Mouse (Mus musculus): ENCODE measurements around the gene Dagla. TPM values are rescaled to one million over a fixed set of nuclear protein-coding genes. Genes with fewer than 3 reads are reported as not detected.

Dagla gene
- polyA plus RNA-seq, 1 experiment: 1.8 TPM

GRCm38 (mm10) chr19:10326609-10327008, 21.9 kb upstream of the Dagla start:
- Histone ChIP-seq H3K4me3 (ENCODE audit: control insufficient read depth, low read depth, low read length) (no peak overlapping the region), H3K4me1 (ENCODE audit: control insufficient read depth, insufficient read depth, low read length) (no peaks in the 10 kb centered on the region; the same call in 1 of the 2 replicates), H3K27ac (ENCODE audit: control insufficient read depth, insufficient read depth, low read depth, low read length) (no peak overlapping the region), H3K27me3 (ENCODE audit: control insufficient read depth, insufficient read depth, low read length) (no peaks in the 10 kb centered on the region), H3K36me3 (ENCODE audit: control insufficient read depth, insufficient read depth, low read length) (no peaks in the 10 kb centered on the region)
- no peak for TF ChIP-seq CTCF (IDR thresholded peaks at IDR 0.05; ENCODE audit: control insufficient read depth, insufficient read depth, insufficient replicate concordance, low read depth, low read length)
- no peak for TF ChIP-seq POLR2A (IDR thresholded peaks at IDR 0.05; ENCODE audit: control insufficient read depth, low read depth, low read length)

DNA sequence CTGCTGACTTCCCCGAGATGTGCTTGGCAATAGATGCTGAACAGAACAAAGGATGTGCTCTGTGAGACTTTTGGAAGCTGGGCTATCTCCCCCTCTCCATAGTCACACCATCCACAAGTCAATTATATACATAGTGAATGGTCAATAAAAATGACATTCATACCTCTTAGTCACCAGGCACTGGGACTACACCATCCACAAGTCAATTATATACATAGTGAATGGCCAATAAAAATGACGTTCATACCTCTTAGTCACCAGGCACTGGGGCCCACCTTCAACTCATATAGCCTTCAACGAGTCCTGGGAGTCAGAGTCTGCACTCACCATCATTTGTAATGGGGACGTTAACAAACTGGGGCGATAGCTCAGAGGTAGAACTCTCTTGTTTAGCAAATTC, 19.2 kb upstream of the Dagla start:
- no peaks in the 10 kb centered on the region for H3K27me3 ChIP-seq (ENCODE audit: control insufficient read depth, insufficient read depth, low read length)
- TF ChIP-seq CTCF (IDR thresholded peaks at IDR 0.05; ENCODE audit: control insufficient read depth, insufficient read depth, insufficient replicate concordance, low read depth, low read length) (no peak), POLR2A (IDR thresholded peaks at IDR 0.05; ENCODE audit: control insufficient read depth, low read depth, low read length) (no peak)
- H3K4me1 ChIP-seq (ENCODE audit: control insufficient read depth, insufficient read depth, low read length): no peaks in the 10 kb centered on the region; the same call in 1 of the 2 replicates
- H3K36me3 ChIP-seq (ENCODE audit: control insufficient read depth, insufficient read depth, low read length): no peaks in the 10 kb centered on the region
- H3K27ac ChIP-seq (ENCODE audit: control insufficient read depth, insufficient read depth, low read depth, low read length): no peak overlapping the region
- no peak overlapping the region for H3K4me3 ChIP-seq (ENCODE audit: control insufficient read depth, low read depth, low read length)

DNA sequence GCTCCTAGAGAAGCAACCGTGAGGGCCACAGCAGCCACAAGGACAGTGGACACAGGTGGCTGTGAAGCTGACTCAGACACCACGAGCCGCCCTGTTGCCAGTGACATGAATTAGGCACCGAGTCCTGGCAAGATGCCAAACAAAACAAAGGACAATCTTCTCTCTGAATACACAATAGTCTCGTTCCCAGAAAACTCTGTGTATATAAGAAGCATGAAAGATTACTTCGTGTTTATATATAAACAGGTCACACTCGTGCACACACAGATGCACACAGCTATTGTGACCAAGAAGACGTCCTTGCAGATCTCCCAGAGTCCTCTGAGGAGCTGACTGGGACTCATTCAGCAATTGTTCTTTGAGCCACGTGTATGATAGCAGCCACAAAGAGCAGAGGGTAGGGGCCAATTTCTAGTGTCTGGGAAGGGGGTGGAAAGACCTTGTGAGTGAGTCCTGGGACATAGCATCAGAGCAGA, 18.7 kb upstream of the Dagla start:
- TF ChIP-seq POLR2A (IDR thresholded peaks at IDR 0.05; ENCODE audit: control insufficient read depth, low read depth, low read length) (no peak), CTCF (IDR thresholded peaks at IDR 0.05; ENCODE audit: control insufficient read depth, insufficient read depth, insufficient replicate concordance, low read depth, low read length) (no peak)
- Histone ChIP-seq H3K4me1 (ENCODE audit: control insufficient read depth, insufficient read depth, low read length) (no peaks in the 10 kb centered on the region; the same call in 1 of the 2 replicates), H3K27me3 (ENCODE audit: control insufficient read depth, insufficient read depth, low read length) (no peaks in the 10 kb centered on the region), H3K4me3 (ENCODE audit: control insufficient read depth, low read depth, low read length) (no peak overlapping the region), H3K27ac (ENCODE audit: control insufficient read depth, insufficient read depth, low read depth, low read length) (no peak overlapping the region), H3K36me3 (ENCODE audit: control insufficient read depth, insufficient read depth, low read length) (no peaks in the 10 kb centered on the region)

DNA sequence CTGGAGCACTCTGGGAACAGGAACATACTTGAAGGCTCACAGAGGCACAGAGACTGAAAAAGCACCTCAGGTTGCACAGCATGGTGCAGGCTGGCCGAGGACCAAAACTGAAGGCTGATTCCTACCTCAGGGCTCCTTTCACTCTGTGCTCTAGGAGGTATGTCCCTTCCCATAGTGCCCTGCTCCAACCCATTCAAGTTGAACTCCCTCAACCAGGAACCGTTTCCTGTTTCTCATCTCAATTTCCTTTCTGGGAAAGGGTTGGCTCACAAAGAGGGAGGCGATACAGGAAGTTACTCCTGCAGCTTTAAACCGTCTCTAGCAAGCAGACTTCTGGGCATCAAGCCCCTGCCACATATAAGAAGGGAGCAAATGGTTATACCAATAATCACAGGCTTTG, 13.1 kb upstream of the Dagla start:
- TF ChIP-seq POLR2A (IDR thresholded peaks at IDR 0.05; ENCODE audit: control insufficient read depth, low read depth, low read length): no peak
- no peak for TF ChIP-seq CTCF (IDR thresholded peaks at IDR 0.05; ENCODE audit: control insufficient read depth, insufficient read depth, insufficient replicate concordance, low read depth, low read length)

GRCm38 (mm10) chr19:10317358-10317757, 12.7 kb upstream of the Dagla start:
- Histone ChIP-seq H3K4me1 (ENCODE audit: control insufficient read depth, insufficient read depth, low read length) (no peaks in the 10 kb centered on the region), H3K27me3 (ENCODE audit: control insufficient read depth, insufficient read depth, low read length) (no peaks in the 10 kb centered on the region), H3K27ac (ENCODE audit: control insufficient read depth, insufficient read depth, low read depth, low read length) (no peak overlapping the region), H3K36me3 (ENCODE audit: control insufficient read depth, insufficient read depth, low read length) (no peaks in the 10 kb centered on the region), H3K4me3 (ENCODE audit: control insufficient read depth, low read depth, low read length) (no peak overlapping the region)
- TF ChIP-seq CTCF (IDR thresholded peaks at IDR 0.05; ENCODE audit: control insufficient read depth, insufficient read depth, insufficient replicate concordance, low read depth, low read length) (no peak), POLR2A (IDR thresholded peaks at IDR 0.05; ENCODE audit: control insufficient read depth, low read depth, low read length) (no peak)

More for the DNA sequence above, 13.1 kb upstream of the Dagla start:
- H3K4me1 ChIP-seq (ENCODE audit: control insufficient read depth, insufficient read depth, low read length): no peaks in the 10 kb centered on the region; the same call in 1 of the 2 replicates
- no peak overlapping the region for H3K4me3 ChIP-seq (ENCODE audit: control insufficient read depth, low read depth, low read length)
- no peaks in the 10 kb centered on the region for H3K27me3 ChIP-seq (ENCODE audit: control insufficient read depth, insufficient read depth, low read length)
- no peak overlapping the region for H3K27ac ChIP-seq (ENCODE audit: control insufficient read depth, insufficient read depth, low read depth, low read length)
- no peaks in the 10 kb centered on the region for H3K36me3 ChIP-seq (ENCODE audit: control insufficient read depth, insufficient read depth, low read length)

GRCm38 (mm10) chr19:10316956-10317355, 12.3 kb upstream of the Dagla start:
- H3K27ac ChIP-seq (ENCODE audit: control insufficient read depth, insufficient read depth, low read depth, low read length): no peak overlapping the region
- H3K4me3 ChIP-seq (ENCODE audit: control insufficient read depth, low read depth, low read length): no peak overlapping the region
- no peaks in the 10 kb centered on the region for H3K36me3 ChIP-seq (ENCODE audit: control insufficient read depth, insufficient read depth, low read length)
- no peaks in the 10 kb centered on the region for H3K4me1 ChIP-seq (ENCODE audit: control insufficient read depth, insufficient read depth, low read length)
- no peaks in the 10 kb centered on the region for H3K27me3 ChIP-seq (ENCODE audit: control insufficient read depth, insufficient read depth, low read length)
- TF ChIP-seq CTCF (IDR thresholded peaks at IDR 0.05; ENCODE audit: control insufficient read depth, insufficient read depth, insufficient replicate concordance, low read depth, low read length) (no peak), POLR2A (IDR thresholded peaks at IDR 0.05; ENCODE audit: control insufficient read depth, low read depth, low read length) (no peak)

GRCm38 (mm10) chr19:10312072-10312471, 7.4 kb upstream of the Dagla start:
- Histone ChIP-seq H3K4me3 (ENCODE audit: control insufficient read depth, low read depth, low read length) (no peak overlapping the region), H3K27me3 (ENCODE audit: control insufficient read depth, insufficient read depth, low read length) (no peaks in the 10 kb centered on the region), H3K4me1 (ENCODE audit: control insufficient read depth, insufficient read depth, low read length) (no peaks in the 10 kb centered on the region), H3K36me3 (ENCODE audit: control insufficient read depth, insufficient read depth, low read length) (no peaks in the 10 kb centered on the region), H3K27ac (ENCODE audit: control insufficient read depth, insufficient read depth, low read depth, low read length) (no peak overlapping the region)
- TF ChIP-seq POLR2A (IDR thresholded peaks at IDR 0.05; ENCODE audit: control insufficient read depth, low read depth, low read length) (no peak), CTCF (IDR thresholded peaks at IDR 0.05; ENCODE audit: control insufficient read depth, insufficient read depth, insufficient replicate concordance, low read depth, low read length) (no peak)

- TF ChIP-seq POLR2A (IDR thresholded peaks at IDR 0.05; ENCODE audit: control insufficient read depth, low read depth, low read length): no peak
- no peak for TF ChIP-seq CTCF (IDR thresholded peaks at IDR 0.05; ENCODE audit: control insufficient read depth, insufficient read depth, insufficient replicate concordance, low read depth, low read length)
- Histone ChIP-seq H3K36me3 (ENCODE audit: control insufficient read depth, insufficient read depth, low read length) (no peaks in the 10 kb centered on the region), H3K27me3 (ENCODE audit: control insufficient read depth, insufficient read depth, low read length) (no peaks in the 10 kb centered on the region), H3K27ac (ENCODE audit: control insufficient read depth, insufficient read depth, low read depth, low read length) (no peak overlapping the region), H3K4me1 (ENCODE audit: control insufficient read depth, insufficient read depth, low read length) (peaks cover 7% of the 10 kb centered on the region), H3K4me3 (ENCODE audit: control insufficient read depth, low read depth, low read length) (no peak overlapping the region)
Observed at GRCm38 (mm10) chr19:10308990-10309389, 4.3 kb upstream of the Dagla start.

Data from testis, adult 2 months (tissue).